Mouse (Mus musculus): ENCODE results near the gene Prkra.
A peak's percentile ranks its signal among the peaks of the same experiment; 100 is the strongest.
"Not testable (repeated sequence)": the region's sequence is repeated elsewhere in the genome, so short reads cannot be mapped to it uniquely, and the experiment has no call there.

The Prkra gene

DNA sequence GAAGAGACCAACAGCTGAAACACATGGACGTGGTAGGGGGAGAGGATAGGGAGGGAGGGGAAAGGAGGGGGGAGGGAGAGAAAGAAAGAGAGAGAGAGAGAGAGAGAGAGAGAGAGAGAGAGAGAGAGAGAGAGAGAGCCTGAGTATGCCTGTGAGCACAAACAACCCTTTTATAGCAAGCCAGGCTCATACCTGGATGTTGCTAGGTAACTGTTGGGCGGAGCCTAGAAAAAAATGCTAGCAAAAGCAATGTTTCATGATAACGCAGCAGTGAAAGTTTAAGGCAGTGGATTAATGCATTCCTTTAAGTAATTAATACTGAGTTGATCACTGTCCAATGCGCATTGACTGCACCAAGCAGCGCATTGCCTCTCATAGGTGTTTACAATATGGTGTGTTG lies 6.8 kb upstream of the Prkra start:
- DNase-seq = no peak

DNA sequence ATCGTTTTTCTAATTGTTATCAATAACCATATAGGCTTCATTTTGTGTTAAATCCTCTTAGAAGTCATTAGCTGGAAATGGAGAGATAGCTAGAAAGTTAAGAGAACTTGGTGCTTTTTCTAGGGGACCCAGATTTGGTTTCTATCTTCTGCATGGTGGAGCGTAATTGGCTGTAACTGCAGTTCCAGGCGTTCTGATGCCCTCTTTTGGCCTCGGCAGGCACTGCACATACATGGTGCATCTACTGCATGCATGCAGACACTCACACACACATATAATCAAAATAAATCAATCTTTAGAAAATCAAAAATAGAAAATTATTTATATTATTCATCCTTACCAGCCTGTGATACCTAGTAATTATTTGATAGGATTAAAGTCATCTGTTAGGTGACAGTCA lies 5.3 kb upstream of the Prkra start:
- no peak for DNase-seq

DNA sequence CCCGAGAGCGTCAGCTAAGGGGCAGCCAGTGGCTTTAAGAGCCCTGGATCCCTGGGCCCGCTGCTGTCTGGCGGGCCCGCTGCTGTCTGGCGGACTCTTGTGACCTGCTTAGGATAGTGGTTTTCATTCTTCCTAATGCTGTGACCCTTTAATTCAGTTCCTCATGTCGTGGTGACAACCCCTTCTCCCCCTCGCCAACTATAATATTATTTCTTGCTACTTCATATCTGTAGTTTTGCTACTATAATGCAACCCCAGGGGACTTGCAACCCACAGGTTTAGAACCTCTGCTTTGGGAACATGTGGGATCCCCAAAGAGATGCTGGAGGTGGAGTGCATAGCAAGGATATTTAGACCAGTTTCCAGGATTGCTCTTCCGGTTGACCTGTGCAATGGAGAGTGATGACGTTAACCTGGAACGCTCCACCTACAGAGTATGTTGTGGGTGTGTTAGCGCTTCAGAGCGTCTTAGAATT lies 889 bp upstream of the Prkra start:
- DNase-seq = peak; percentile 22

DNA sequence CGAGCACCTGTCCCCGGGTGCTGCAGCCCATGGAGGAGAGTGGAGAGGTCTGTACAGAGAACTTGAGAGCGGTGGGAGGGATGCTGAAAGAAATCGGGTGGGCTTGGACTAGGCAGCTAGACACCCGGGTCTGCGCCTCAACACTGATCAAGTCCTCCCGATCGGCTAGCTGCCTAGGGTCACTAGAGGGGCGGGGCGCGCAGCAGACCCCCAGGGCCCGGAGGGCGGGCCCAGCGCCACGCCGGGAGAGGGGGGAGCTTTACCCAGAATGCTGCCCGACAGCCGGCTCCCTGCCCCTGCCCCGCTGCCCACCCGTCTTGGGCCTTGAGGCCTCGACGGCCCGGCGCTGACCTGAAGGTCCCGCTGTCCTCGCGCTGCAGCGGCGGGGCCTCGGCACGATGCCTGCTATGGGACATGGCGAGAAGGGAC lies 360 bp downstream of the Prkra start:
- DNase-seq = no peak

DNA sequence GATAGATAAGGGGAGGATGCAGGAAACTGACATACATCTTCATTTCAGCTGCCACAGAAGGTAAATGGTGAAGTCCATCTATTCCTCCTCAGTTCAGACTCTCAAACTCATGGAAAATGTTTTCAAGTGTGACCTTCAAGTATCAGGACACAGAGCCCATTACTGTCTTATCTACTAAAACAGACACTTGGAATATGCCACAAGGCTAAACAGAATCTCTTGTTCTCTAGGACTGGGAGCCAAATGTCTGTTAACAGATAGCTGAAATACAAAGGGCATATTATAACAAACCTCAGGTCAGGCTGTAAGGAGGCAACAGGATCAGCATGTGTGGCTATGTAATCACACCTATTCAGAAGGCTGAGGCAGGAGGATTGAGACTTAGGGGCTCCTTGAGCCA lies 4.0 kb downstream of the Prkra start:
- no peak for DNase-seq

DNA sequence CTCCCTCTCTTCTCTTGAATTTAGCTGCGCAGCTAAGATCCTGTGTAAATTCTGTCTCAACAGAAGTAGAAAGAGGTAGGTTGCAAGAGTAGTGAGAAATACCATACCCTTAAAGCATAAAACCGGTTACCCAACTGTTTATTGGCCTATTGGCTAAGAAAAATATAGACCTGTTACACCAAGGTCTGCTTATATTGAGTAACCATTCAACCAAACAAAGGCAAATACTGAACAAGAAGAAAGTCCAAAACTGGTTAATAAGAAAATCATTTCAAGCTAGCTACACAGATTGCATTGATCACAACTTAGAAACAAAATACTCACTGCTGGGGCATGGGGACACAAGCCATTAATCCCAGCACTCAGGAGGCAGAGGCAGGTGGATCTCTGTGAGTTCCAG lies 8.2 kb downstream of the Prkra start:
- no peak for DNase-seq

DNA sequence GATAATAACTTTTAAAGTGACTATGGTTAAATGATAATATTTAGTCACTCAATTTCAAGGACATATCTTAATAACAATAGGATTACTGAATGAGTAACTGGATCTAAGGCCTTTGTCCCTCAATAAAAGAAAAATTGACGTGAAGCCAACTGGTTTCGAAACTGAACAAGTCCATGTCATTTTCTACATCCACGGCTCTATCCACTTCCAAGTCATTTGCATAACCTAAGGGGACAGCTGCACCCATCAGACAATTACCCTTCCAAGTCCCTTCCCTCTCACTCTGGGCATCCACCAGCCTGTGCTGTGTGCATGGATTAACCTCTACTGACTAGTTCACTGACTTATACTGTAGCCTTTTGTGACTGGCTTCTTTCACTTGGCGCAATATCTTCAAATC lies 16.2 kb downstream of the Prkra start:
- no peak for DNase-seq

DNA sequence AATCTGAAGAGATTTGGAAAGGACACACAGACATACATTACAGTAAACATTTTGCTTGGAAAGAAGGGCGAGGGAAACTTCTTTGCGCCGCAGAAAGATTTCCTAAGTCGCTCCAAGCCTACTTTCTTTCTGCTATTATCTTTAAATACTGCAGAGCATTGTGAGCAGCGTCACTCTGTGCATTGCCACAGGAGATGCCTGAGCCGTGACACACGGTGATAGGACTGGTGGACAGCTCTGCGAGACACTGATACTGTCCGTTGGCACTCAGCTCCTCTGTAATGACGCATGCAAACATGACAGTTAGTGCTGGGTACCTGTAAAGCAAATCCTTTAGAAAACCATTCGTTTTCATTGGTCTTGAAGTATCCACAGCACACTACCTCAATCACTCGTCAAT lies 17.5 kb downstream of the Prkra start:
- DNase-seq = no peak

DNA sequence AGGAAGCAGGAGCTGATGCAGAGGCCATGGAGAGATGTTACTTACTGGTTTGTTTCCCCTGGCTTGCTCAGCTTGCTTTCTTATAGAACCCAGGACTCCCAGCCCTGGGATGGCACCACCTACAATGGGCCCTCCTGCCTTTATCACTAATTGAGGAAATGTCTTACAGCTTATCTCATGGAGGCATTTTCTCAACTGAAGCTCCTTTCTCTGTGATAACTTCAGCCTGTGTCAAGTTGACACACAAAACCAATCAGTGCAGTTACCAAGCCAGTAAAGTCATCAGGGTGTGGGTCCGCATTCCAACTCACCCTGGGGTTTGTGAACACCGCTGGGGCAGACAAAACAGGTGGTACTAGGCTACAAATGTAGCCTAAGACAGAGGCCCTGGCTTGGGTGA lies 25.5 kb downstream of the Prkra start:
- not testable (repeated sequence) for DNase-seq

DNA sequence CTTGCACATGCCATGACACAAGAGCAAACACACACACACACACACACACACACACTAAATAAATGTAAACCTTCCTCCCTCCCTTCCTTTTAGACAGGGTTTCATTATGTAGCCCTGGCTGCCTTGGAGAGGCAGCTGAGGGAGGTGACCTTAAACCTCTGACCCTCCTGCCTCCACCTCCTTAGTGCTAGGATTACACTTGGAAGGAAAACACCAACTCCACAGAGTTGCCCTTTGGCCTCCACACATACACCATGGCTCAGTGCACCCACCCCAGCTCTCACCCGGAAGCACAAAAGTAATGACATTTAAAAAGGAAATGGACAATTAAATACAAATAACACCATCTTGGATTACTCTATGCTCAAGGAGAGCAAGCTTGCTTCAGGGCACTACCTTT lies 26.1 kb downstream of the Prkra start:
- DNase-seq = no peak

DNA sequence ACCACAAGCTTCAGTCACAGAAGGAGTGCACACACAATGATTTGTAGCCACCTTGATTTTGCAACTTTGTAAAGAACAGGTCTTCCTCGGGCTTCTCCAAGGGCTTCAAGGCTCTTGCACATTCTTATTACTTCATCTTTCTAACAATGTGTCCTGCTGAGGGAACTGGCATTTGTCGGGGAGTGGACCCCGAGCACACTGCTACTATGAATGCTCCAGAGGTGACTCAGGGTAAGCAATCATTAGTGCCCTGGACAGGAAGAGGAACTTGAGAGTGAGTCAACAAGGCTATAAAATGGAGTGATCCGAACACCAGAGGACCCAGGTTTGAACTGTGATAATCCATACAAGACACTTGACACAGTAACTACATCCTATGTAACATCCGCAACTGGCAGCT lies 27.6 kb downstream of the Prkra start:
- no peak for DNase-seq

DNA sequence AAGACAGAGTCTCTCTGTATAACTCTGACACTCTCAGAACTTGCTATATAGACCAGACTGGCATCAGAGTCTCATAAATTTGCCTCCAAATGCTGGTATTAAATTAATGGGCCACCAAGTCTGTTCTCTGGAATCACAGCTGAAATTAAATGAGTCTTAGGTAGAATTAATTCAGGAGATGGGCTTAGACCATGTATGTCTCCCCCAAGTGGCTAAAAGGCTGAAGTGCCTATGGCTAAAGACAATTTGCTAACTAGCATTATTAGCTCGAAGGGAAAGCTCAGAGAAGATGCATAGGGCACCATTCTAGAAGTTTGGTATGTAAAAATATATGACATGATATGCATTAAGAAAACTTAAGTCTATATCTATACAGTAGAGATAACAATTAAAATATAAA lies 29.7 kb downstream of the Prkra start:
- peak; percentile 23 for DNase-seq

DNA sequence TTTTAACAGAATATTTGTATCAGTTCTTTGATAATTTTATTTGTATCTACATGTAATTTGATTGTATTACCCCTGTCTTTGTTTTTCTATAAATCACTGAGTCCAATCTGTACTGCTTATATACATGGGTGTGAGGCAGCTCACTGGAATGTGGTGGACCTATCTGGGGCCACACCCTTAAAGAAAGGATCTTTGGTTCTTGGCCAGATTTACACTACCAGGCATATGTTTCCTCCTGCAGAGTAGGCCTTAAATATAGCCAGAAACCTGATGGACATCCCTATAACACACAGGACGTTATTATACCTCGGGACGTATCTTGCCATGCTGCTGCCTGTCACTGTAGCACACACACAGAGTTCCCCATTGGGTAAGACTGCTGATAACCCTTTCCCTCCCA lies 35.8 kb downstream of the Prkra start:
- no peak for DNase-seq

DNA sequence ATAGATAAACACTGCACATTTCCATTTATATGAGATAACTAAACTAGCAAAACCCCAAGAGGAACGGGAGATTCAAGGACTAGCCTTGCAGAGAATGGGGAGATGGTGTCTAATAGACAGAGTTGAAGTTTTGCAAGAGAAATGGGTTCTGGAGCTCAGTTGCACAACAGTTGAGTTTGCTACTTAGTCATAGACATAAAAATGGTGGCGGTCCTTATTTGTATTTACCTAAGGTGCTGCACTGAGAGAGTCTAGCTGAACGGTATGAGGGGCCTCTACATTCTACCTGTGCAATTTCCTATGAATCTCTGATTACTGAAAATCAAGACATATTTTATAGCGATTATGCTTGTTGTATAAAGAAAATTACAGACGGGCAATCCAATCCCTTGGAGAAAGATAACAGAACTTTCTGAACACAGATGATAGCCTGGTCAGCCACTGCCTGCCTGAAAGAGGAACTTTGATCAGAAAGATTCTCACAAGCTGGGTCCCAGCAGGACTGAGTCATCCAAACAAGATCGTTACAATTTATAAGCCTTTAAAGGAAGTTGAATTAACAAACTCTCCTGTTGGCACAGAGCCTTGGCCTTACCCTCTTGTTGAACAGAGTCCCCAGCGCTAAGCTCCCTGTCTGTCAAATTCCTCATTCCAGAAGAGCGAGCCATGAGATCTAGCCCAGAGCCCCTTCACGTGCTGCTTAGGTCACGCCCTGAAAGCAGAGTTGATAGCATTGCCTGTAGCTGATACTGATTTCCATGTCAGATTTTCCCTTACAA lies 37.3 kb downstream of the Prkra start:
- no peak for DNase-seq

DNA sequence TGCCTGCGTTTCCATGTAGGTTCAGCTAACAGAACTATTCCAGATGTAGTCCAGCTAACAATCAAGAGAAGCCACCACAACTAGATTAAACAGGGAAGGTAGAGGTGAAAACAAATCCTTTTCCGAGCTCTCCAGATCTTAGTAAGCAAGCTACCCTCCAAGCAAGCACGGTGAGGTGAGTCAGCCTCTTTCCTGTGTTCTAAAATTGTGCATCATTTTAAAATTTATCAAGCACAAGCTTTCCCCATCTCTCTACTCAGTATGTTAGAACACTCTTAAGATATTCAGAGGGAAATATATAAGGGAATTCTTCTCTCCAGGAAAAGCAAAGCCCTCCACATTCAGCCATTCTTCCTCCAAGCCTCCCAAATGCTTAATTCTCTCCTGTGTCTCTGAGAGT lies 41.1 kb downstream of the Prkra start:
- DNase-seq = no peak

DNA sequence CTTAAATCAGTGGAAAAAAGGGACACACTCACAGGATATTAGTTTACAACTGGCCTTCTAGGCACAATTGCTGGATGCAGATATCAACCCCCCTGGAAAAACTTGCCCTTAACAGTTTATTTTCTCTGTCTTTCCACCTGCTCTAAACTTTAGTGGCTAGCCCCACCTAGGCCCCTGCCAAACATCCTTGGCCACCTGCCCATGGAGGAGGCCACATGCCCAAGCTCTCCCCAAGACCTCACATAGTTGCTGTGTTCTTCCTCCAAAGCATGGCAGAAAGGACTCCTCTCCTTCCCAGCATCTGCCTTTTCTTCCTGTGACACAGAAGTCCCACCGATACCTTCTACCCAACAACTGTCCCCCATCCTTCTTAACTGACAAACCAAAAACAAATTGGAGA lies 45.6 kb downstream of the Prkra start:
- no peak for DNase-seq

DNA sequence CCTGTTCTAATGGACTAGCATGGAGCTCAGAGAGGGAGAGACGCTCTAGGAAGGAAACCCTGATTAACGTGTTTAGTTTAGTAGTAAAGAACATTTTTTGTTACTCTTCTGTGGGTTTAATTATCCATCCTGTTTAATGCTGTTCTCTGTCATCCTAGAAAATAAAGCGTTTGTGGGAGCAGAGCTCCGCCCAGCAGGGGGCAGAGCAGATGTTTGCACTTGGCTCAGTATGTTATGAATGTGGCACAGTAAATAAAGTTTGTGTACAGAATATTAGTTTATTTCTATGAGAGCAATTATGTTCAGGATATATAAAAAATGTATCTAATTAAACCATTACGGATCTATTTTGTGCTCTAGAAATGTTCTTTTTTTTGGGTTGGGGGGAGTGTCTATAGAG lies 48.6 kb downstream of the Prkra start:
- peak; percentile 21 for DNase-seq

DNA sequence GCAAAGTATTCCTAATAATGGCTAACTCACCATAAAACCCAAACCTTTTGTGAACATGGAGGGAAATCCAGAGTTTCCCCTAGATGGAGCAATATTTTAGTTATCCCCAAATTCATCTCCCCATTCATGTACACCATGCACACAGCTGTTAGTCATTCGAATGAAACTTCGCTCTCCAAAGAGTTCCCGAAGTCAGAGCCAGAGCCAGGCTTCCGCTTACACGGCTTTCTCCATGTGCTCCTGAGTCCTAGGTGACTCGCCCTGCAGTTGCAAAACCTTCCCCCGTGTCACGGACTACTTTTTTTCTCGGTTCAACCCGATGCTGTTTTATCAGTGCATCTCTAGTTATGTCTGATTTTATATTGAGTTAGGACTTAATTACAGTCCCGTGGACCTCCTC lies 50.3 kb downstream of the Prkra start:
- DNase-seq = no peak

DNA sequence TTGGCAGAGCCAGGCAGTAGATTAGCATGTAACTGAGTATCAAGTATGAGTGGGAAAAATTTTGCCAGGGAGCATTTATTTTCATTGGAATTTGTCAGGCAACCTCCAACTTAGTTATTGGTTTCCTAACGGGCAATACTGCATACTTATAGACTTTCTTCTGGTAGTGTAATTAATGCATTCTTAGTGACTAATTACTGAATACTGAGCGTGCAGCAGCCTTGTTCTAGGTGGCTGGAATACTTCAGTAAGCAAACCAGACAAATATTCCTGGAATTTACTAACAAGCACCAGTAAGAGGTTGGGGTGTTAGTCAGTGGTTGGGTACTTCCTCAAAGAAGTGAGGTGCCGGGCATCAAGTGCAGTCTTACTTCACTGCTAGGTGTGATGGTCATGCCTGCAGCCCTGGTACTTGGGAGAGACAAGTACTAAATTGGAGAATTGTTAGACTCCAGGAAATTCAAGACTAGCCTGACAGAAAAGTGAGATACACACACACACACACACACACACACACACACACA lies 55.4 kb downstream of the Prkra start:
- DNase-seq = no peak

DNA sequence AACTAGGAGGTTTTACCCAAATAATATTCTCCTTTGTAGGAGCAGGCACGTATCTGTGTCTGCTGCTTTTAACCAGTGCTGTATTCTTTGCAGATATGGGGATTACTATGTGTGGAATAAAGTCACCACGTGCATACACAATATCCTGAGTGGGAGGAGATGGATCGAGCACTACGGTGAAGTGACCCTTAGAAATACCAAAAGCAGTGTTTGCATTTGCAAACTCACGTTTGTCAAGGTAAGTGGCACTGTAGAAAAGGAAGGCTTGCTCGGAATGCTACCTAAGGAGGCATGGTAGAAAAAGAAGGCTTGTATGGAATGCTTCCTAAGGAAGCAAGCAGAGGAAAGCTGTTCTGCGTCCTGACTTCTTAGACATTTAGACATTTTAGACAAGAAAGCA lies 57.6 kb downstream of the Prkra start:
- no peak for DNase-seq

DNA sequence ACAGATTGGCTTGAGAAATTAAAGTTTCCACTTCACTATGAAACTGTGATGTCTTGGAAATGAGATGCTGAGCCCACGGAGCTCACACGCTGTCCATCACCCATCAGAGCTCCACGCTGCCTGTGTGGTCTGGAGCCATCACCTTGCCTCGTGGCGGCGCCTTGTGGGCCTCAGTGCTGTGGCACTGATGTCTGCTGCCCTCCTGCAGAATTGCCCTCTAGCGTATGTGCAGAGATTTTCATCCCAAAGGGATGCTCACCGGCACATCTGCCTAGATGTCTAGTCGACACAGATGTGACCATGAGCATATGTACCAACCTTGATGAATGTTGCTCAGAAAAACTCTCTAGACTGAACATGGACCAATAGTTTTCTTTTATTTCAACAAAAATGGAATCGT lies 60.9 kb downstream of the Prkra start:
- DNase-seq = no peak

DNA sequence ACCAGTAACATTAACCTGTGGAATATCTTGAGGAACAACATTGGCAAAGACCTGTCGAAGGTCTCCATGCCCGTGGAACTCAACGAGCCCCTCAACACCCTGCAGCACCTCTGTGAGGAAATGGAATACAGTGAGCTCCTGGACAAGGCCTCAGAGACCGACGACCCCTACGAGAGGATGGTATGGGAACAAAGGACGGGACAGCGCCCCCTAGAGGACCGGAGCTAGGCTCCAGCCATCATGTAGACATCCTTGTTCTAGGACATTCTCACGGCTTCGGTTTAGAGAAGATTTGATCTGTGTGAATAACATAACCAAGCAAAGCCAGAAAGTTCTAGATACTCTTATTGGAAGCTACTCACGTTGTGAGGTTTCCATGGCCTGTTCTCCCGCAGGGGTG lies 62.7 kb downstream of the Prkra start:
- no peak for DNase-seq
